Mouse (Mus musculus) gastrocnemius, postnatal 14 days (tissue): ENCODE data around the gene Ifnz. TPM values are rescaled to one million over a fixed set of nuclear protein-coding genes. Genes with fewer than 3 reads are reported as not detected.
A peak's percentile ranks its signal among the peaks of the same experiment; 100 is the strongest.
"Not testable (repeated sequence)": the region's sequence is repeated elsewhere in the genome, so short reads cannot be mapped to it uniquely, and the experiment has no call there.

ENCODE experiments used
- DNase-seq: peaks from one replicate; pipeline ENCODE4 v3.0.0; 2021; ENCODE audit warnings: mixed read lengths
- intact Hi-C: fragments of 180-260 bp; cut with DNase I; formaldehyde crosslinking; loops from one replicate; pipeline ENCODE4 v1.15.1; 2025; ENCODE audit warnings: low total_unique reads
- total RNA-seq, 2 experiments: library from RNA; stranded (reverse); gene quantifications; 2 replicates each; pipeline ENCODE4 v1.2.3; 2021

Gene Ifnz
- total RNA-seq, 2 experiments from 2014 or later, result not detected

DNA sequence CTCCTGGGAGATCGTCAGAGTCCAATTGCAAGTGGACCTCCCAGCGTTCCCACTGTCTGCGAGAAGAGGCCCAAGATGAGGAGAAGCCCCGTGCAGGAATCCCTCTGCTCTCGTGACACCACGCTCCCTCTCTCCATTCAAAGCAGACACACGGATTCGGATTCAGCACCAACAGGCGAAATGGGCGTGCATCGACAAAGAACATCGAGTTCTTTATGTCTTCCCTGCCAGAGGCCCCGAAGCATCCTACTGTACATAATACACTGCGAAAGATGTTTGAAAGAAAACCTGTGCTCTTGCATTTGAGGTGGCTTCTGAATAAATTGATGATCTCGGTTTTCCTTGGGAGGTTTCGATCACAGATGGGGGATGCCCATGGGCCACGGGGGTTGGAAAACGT lies 1.6 kb upstream of the Ifnz start:
- intact Hi-C loops, DNase-seq: not testable (repeated sequence)

GRCm38 (mm10) chr4:88782335-88782734 lies 404 bp downstream of the Ifnz start:
- intact Hi-C loops, DNase-seq: not testable (repeated sequence)

- DNase-seq, intact Hi-C loops: not testable (repeated sequence)
Observed at GRCm38 (mm10) chr4:88785409-88785808, 3.5 kb downstream of the Ifnz start, which contains the start of gene Gm13276. TSS of gene Gm13276 (plus strand) at chr4:88785709.

DNA sequence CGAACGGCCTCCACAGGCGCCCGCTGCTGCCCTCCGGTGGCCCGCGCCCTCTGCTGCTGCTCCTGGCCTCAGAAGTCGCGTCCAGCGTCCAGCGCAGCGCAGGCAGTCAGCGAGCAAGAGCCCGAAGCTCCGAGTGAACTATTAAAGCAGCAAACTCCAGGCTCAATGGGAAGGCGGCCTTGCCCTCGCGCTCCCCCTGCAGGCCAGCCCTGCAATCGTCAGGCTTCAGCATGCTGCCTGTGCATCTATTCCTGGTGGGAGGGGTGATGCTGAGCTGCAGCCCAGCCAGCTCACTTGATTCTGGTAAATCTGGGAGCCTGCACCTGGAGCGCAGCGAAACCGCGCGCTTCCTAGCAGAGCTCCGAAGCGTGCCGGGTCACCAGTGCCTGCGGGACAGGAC lies 6.5 kb downstream of the Ifnz start, which contains the start of gene Gm13277:
Gene Gm13277, plus strand, starts transcription at position 231 of the 400 bp plus-strand sequence.
- intact Hi-C loops, result not testable (repeated sequence)
- peak; percentile 60 for DNase-seq

DNA sequence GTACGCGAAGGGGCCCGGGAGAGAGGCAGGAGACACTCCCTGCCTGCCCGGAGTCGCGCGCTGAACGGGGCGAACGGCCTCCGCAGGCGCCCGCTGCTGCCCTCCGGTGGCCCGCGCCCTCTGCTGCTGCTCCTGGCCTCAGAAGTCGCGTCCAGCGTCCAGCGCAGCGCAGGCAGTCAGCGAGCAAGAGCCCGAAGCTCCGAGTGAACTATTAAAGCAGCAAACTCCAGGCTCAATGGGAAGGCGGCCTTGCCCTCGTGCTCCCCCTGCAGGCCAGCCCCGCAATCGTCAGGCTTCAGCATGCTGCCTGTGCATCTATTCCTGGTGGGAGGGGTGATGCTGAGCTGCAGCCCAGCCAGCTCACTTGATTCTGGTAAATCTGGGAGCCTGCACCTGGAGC lies 9.3 kb downstream of the Ifnz start, which contains the start of gene Gm13278:
Gene Gm13278, plus strand, starts transcription at position 301 of the 400 bp plus-strand sequence.
- intact Hi-C loops, DNase-seq: not testable (repeated sequence)

- DNase-seq, result peak; percentile 45
- intact Hi-C loops, result not testable (repeated sequence)
Observed at GRCm38 (mm10) chr4:88793936-88794675, 12.2 kb downstream of the Ifnz start, which contains the start of gene Gm13275. TSS of gene Gm13275 (plus strand) at chr4:88794487.

DNA sequence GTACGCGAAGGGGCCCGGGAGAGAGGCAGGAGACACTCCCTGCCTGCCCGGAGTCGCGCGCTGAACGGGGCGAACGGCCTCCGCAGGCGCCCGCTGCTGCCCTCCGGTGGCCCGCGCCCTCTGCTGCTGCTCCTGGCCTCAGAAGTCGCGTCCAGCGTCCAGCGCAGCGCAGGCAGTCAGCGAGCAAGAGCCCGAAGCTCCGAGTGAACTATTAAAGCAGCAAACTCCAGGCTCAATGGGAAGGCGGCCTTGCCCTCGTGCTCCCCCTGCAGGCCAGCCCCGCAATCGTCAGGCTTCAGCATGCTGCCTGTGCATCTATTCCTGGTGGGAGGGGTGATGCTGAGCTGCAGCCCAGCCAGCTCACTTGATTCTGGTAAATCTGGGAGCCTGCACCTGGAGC lies 15.2 kb downstream of the Ifnz start, which contains the start of gene Gm13279:
Gene Gm13279, plus strand, starts transcription at position 301 of the 400 bp plus-strand sequence.
- intact Hi-C loops, result not testable (repeated sequence)

DNA sequence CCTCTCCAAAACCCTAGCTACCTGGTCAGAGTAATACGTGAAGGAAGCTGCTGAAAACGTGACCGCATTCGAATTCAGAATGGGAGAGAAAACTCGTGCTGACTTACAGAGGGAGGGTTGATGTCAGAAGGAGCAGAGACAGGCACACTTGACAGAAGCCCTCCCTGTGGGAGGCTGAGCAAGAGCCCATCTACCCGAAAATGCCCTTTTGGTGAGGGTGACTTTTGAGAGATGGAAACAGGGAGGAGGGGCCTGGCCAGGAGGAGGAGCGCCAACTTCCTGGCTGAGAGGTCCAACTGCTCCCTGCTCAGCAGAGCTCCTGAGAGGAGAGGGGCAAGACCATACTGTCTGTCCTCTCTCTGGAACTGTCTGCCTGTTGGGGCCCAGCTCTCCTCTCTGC lies 17.4 kb downstream of the Ifnz start, which contains the start of gene Gm13285:
Gene Gm13285, plus strand, starts transcription at position 301 of the 400 bp plus-strand sequence.
- intact Hi-C loops, DNase-seq: not testable (repeated sequence)

More for the DNA sequence above, 15.2 kb downstream of the Ifnz start, which contains the start of gene Gm13279:
- DNase-seq, result not testable (repeated sequence)

- intact Hi-C loops, DNase-seq: not testable (repeated sequence)
Observed at GRCm38 (mm10) chr4:88802954-88803353, 21.0 kb downstream of the Ifnz start, which contains the start of gene Gm13287. TSS of gene Gm13287 (plus strand) at chr4:88803254.

DNA sequence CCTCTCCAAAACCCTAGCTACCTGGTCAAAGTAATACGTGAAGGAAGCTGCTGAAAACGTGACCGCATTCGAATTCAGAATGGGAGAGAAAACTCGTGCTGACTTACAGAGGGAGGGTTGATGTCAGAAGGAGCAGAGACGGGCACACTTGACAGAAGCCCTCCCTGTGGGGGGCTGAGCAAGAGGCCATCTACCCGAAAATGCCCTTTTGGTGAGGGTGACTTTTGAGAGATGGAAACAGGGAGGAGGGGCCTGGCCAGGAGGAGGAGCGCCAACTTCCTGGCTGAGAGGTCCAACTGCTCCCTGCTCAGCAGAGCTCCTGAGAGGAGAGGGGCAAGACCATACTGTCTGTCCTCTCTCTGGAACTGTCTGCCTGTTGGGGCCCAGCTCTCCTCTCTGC lies 23.3 kb downstream of the Ifnz start, which contains the start of gene Gm13288:
Gene Gm13288, plus strand, starts transcription at position 301 of the 400 bp plus-strand sequence.
- intact Hi-C loops, DNase-seq: not testable (repeated sequence)

- peak; percentile 31 for DNase-seq
- intact Hi-C loops, result not testable (repeated sequence)
Observed at GRCm38 (mm10) chr4:88805761-88806160, 23.8 kb downstream of the Ifnz start.

- intact Hi-C loops, result no loop called here
- no peak for DNase-seq
Observed at GRCm38 (mm10) chr4:88815928-88816327, 34.0 kb downstream of the Ifnz start, which contains the start of gene Ifna7. TSS of gene Ifna7 (plus strand) at chr4:88816228.

DNA sequence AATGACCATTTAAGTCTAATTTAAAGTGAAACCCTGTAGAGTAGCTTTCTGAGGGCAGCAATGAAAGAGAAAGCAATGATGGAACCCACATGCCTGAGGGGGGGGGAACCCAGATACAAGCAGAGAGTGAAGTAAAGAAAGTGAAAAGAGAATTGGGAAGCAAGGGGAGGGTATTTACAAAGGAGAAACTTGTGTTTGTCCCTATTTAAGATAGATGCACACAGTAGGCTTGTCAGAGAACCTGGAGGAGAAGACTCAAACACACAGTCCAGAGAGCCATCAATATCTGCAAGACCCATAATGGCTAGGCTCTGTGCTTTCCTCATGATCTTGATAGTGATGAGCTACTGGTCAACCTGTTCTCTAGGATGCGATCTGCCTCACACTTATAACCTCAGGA lies 37.7 kb downstream of the Ifnz start, which contains the start of gene Ifna11:
Gene Ifna11, plus strand, starts transcription at position 301 of the 400 bp plus-strand sequence.
- no peak for DNase-seq
- intact Hi-C loops, result no loop called here

- DNase-seq, result no peak
- intact Hi-C loops, result no loop called here
Observed at GRCm38 (mm10) chr4:88822995-88823394, 41.1 kb downstream of the Ifnz start.

GRCm38 (mm10) chr4:88827116-88827515 lies 45.2 kb downstream of the Ifnz start, which contains the start of gene Ifna6:
TSS of gene Ifna6 (plus strand) at chr4:88827416.
- DNase-seq, intact Hi-C loops: not testable (repeated sequence)

DNA sequence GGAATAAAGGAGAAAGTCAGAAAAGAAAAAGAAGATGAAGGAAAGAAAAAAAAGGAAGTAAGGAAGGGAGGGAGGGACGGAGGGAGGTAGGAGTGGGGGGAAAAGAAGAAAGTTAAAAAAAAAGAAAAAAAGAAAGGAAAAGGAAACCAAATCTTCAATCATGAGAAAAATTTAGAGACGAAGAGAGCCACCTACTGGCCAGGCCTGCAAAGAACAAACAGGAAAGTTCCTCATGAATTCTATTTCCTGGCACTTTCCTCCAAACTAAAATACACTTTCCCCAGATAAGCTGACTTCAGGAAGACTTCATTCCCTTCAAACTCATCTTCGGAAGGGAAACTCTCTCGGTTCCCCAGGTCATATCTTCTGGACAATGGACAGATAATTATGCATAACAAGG lies 48.6 kb downstream of the Ifnz start:
- peak; percentile 5 for DNase-seq
- intact Hi-C loops, result no loop called here
